Mouse (Mus musculus): ENCODE measurements around the gene Myom1. TPM values are rescaled to one million over a fixed set of nuclear protein-coding genes. Genes with fewer than 3 reads are reported as not detected.

The Myom1 gene
- polyA plus RNA-seq, 1 experiment from 2014 or later: 156 TPM

GRCm38 (mm10) chr17:70979345-70980223 is 22.8 kb upstream of the Myom1 start:
- WGBS: 62% methylated on average over 20 of the region's 20 CpGs
- Histone ChIP-seq H3K4me3 (no peak overlapping the region), H3K36me3 (peaks cover 55% of the 10 kb centered on the region), H3K27ac (replicated peaks) (no peak overlapping the region), H3K9ac (no peak overlapping the region), H3K27me3 (replicated peaks) (peaks cover 61% of the 10 kb centered on the region), H3K9me3 (no peaks in the 10 kb centered on the region; the same call in 1 of the 2 replicates), H3K4me1 (peaks cover 12% of the 10 kb centered on the region), H3K4me2 (peak overlapping the region; percentile 45)
- ATAC-seq (ENCODE audit: extremely low read depth, insufficient number of reproducible peaks, low FRiP score, low TSS enrichment): no peak

- Histone ChIP-seq H3K4me1 (peaks cover 24% of the 10 kb centered on the region), H3K27ac (replicated peaks) (no peak overlapping the region), H3K4me3 (no peak overlapping the region), H3K9me3 (no peaks in the 10 kb centered on the region; the same call in 1 of the 2 replicates), H3K36me3 (peaks cover 67% of the 10 kb centered on the region), H3K4me2 (no peak overlapping the region), H3K9ac (no peak overlapping the region), H3K27me3 (replicated peaks) (peaks cover 34% of the 10 kb centered on the region)
- ATAC-seq (ENCODE audit: extremely low read depth, insufficient number of reproducible peaks, low FRiP score, low TSS enrichment): no peak
- 79% methylated on average over 15 of the region's 15 CpGs for WGBS
Measured at GRCm38 (mm10) chr17:70985501-70986354, 16.7 kb upstream of the Myom1 start.

GRCm38 (mm10) chr17:70986355-70986740 is 16.1 kb upstream of the Myom1 start:
- no peak for ATAC-seq (ENCODE audit: extremely low read depth, insufficient number of reproducible peaks, low FRiP score, low TSS enrichment)

GRCm38 (mm10) chr17:70986831-70987660 is 15.4 kb upstream of the Myom1 start:
- Histone ChIP-seq H3K9me3 (no peaks in the 10 kb centered on the region), H3K4me2 (no peak overlapping the region), H3K27ac (replicated peaks) (no peak overlapping the region), H3K27me3 (replicated peaks) (peaks cover 21% of the 10 kb centered on the region), H3K4me3 (no peak overlapping the region), H3K36me3 (peaks cover 65% of the 10 kb centered on the region), H3K9ac (no peak overlapping the region), H3K4me1 (peaks cover 37% of the 10 kb centered on the region)
- WGBS: 89% methylated on average over 15 of the region's 15 CpGs
- no peak for ATAC-seq (ENCODE audit: extremely low read depth, insufficient number of reproducible peaks, low FRiP score, low TSS enrichment)

More at GRCm38 (mm10) chr17:70986355-70986740, 16.1 kb upstream of the Myom1 start:
- Histone ChIP-seq H3K27ac (replicated peaks) (no peak overlapping the region), H3K27me3 (replicated peaks) (peaks cover 28% of the 10 kb centered on the region), H3K9ac (no peak overlapping the region), H3K4me2 (no peak overlapping the region), H3K9me3 (no peaks in the 10 kb centered on the region; the same call in 1 of the 2 replicates), H3K4me3 (no peak overlapping the region), H3K4me1 (peaks cover 30% of the 10 kb centered on the region), H3K36me3 (peaks cover 65% of the 10 kb centered on the region)
- WGBS: 90% methylated on average over 6 of the region's 6 CpGs

- Histone ChIP-seq H3K36me3 (peaks cover 67% of the 10 kb centered on the region), H3K4me3 (no peak overlapping the region), H3K27ac (replicated peaks) (no peak overlapping the region), H3K9ac (no peak overlapping the region), H3K9me3 (no peaks in the 10 kb centered on the region), H3K27me3 (replicated peaks) (0 out of 2 replicates have a peak, but pooled peaks cover 10% of the 10 kb centered on the region), H3K4me1 (peaks cover 50% of the 10 kb centered on the region), H3K4me2 (no peak overlapping the region)
- WGBS: 87% methylated on average over 12 of the region's 12 CpGs
- ATAC-seq (ENCODE audit: extremely low read depth, insufficient number of reproducible peaks, low FRiP score, low TSS enrichment): no peak
Measured at GRCm38 (mm10) chr17:70988337-70988767, 14.1 kb upstream of the Myom1 start.

- H3K36me3 ChIP-seq: peaks cover 74% of the 10 kb centered on the region
- H3K4me1 ChIP-seq: peaks cover 61% of the 10 kb centered on the region
Measured at GRCm38 (mm10) chr17:70989430-70989829, 13.0 kb upstream of the Myom1 start.

GRCm38 (mm10) chr17:70989991-70990390 is 12.4 kb upstream of the Myom1 start:
- WGBS: 4% methylated on average over 24 of the region's 24 CpGs
- Histone ChIP-seq H3K4me1 (peaks cover 67% of the 10 kb centered on the region), H3K9me3 (no peaks in the 10 kb centered on the region), H3K27me3 (replicated peaks) (no peaks in the 10 kb centered on the region), H3K27ac (replicated peaks) (peak overlapping the region; percentile 94), H3K36me3 (peaks cover 77% of the 10 kb centered on the region), H3K4me3 (peak overlapping the region; percentile 80), H3K9ac (peak overlapping the region; percentile 89), H3K4me2 (peak overlapping the region; percentile 90)
- ATAC-seq (ENCODE audit: extremely low read depth, insufficient number of reproducible peaks, low FRiP score, low TSS enrichment): peak; percentile 33; the same call in 1 of the 2 replicates

More at GRCm38 (mm10) chr17:70989430-70989829, 13.0 kb upstream of the Myom1 start:
- Histone ChIP-seq H3K9me3 (no peaks in the 10 kb centered on the region), H3K9ac (peak overlapping the region; percentile 89), H3K4me2 (peak overlapping the region; percentile 90), H3K27me3 (replicated peaks) (0 out of 2 replicates have a peak, but pooled peaks cover under 1% of the 10 kb centered on the region), H3K4me3 (peak overlapping the region; percentile 80), H3K27ac (replicated peaks) (no peak overlapping the region)
- WGBS: 53% methylated on average over 8 of the region's 8 CpGs
- ATAC-seq (ENCODE audit: extremely low read depth, insufficient number of reproducible peaks, low FRiP score, low TSS enrichment): no peak

- Histone ChIP-seq H3K9me3 (no peaks in the 10 kb centered on the region), H3K4me3 (peak overlapping the region; percentile 80), H3K36me3 (peaks cover 79% of the 10 kb centered on the region), H3K4me2 (peak overlapping the region; percentile 90), H3K27ac (replicated peaks) (peak overlapping the region; percentile 94), H3K27me3 (replicated peaks) (no peaks in the 10 kb centered on the region), H3K9ac (peak overlapping the region; percentile 89), H3K4me1 (peaks cover 71% of the 10 kb centered on the region)
- WGBS: under 1% methylated on average over 70 of the region's 70 CpGs
- peak; percentile 72 for ATAC-seq (ENCODE audit: extremely low read depth, insufficient number of reproducible peaks, low FRiP score, low TSS enrichment)
Measured at GRCm38 (mm10) chr17:70990403-70991303, 11.8 kb upstream of the Myom1 start.

- ATAC-seq (ENCODE audit: extremely low read depth, insufficient number of reproducible peaks, low FRiP score, low TSS enrichment): no peak
- Histone ChIP-seq H3K9ac (peak overlapping the region; percentile 53), H3K4me2 (peak overlapping the region; percentile 90)
Measured at GRCm38 (mm10) chr17:70991706-70992625, 10.5 kb upstream of the Myom1 start.

More at GRCm38 (mm10) chr17:70991706-70992625, 10.5 kb upstream of the Myom1 start:
- H3K27me3 ChIP-seq (replicated peaks): no peaks in the 10 kb centered on the region
- no peak overlapping the region for H3K4me3 ChIP-seq
- no peaks in the 10 kb centered on the region for H3K9me3 ChIP-seq
- H3K4me1 ChIP-seq: peaks cover 84% of the 10 kb centered on the region
- H3K27ac ChIP-seq (replicated peaks): peak overlapping the region; percentile 94
- WGBS: 80% methylated on average over 16 of the region's 16 CpGs
- H3K36me3 ChIP-seq: peaks cover 79% of the 10 kb centered on the region
